Mouse (Mus musculus) B cell, adult (primary cell): ENCODE measurements around the gene Tmem178b. TPM values are rescaled to one million over a fixed set of nuclear protein-coding genes. Genes with fewer than 3 reads are reported as not detected.

Source experiments
- total RNA-seq: library from RNA; stranded (reverse); gene quantifications from 4 replicates; pipeline ENCODE4 v1.2.4, GENCODE M21; 2023; ENCODE audit not compliant: inconsistent age

Tmem178b gene
- total RNA-seq: not detected in 4 replicates

DNA sequence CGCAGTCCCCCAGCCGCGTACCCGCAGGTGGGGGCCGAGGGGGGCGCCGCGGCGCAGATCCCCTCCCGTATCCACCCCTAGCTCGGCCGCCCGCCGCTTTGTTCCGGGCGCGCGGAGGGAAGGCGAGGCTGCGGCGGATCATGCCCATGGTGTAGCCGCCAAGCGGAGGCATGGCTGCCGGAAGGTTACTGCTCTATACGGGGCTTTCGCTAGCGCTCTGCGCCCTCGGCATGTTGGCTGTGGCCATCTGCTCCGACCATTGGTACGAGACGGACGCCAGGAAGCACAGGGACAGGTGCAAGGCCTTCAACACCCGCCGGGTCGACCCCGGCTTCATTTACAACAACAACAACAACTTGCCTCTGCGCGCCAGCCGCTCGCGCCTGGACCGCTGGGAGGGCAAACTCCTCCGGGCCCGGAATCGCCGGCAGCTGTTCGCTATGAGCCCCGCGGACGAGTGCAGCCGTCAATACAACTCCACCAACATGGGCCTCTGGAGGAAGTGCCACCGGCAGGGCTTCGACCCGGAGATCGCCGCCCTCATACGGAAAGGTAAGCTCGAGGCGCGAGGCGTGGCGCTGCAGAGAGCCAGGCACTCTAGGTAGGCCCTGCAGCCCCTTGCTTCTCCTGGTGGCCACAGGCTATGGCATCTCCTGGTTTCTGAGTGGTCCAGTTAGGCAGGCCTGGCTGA lies at the start of gene Tmem178b:
TSS of gene Tmem178b (plus strand) at position 371 of the 691 bp plus-strand sequence.

Other genes starting within 250 kb of the Tmem178b start
- 28.9 to 35.4 TPM (median 34.3 TPM) in 4 replicates for gene Braf, start 147.8 kb upstream of the Tmem178b start, total RNA-seq
- gene Mrps33, start 62.3 kb upstream of the Tmem178b start, total RNA-seq: 24.6 to 47.6 TPM (median 42.1 TPM) in 4 replicates